ENCODE assay signal across 7 mouse cellular contexts in genomic region chr7:141429310-141429709, GRCm38 (mm10). TPM values are rescaled to one million over a fixed set of nuclear protein-coding genes. Genes with fewer than 3 reads are reported as not detected.
DNase-seq lines count a peak whose midpoint lies in the region; ATAC-seq lines count a peak whose summit lies in the region.

Gene Cend1 (minus strand): TSS chr7:141429491.

- 0 out of 2 replicates have a peak within 1 kb of the TSS, but pooled peaks have one; percentile 10 for H3K4me2 ChIP-seq in intestine, embryonic 16.5 days (ENCODE audit: low read depth, low read length)
- H3K4me2 ChIP-seq in midbrain, embryonic 14.5 days (ENCODE audit: low read length): peak within 1 kb of the TSS; percentile 90

- peaks cover 21% of the 10 kb centered on the region for H3K36me3 ChIP-seq in intestine, embryonic 16.5 days (ENCODE audit: control insufficient read depth, insufficient read depth, low read length)
- peaks cover 42% of the 10 kb centered on the region for H3K36me3 ChIP-seq in midbrain, embryonic 14.5 days (ENCODE audit: control insufficient read depth, insufficient read depth, low read length)

- H3K9ac ChIP-seq in intestine, embryonic 16.5 days (ENCODE audit: low read depth, low read length): 0 out of 2 replicates have a peak within 1 kb of the TSS, but pooled peaks have one; percentile 14
- peak within 1 kb of the TSS; percentile 81 for H3K9ac ChIP-seq in midbrain, embryonic 14.5 days (replicated peaks; ENCODE audit: low read length)

- intact Hi-C loops in left cerebral cortex, postnatal 36 days (cut with DNase I): no loop called here

- WGBS in intestine, embryonic 16.5 days: 7% methylated on average over 19 of the region's 19 CpGs
- WGBS in midbrain, embryonic 14.5 days: 3% methylated on average over 19 of the region's 19 CpGs

- peak; percentile 62 for ATAC-seq in intestine, embryonic 16.5 days
- peak; percentile 80 for ATAC-seq in midbrain, embryonic 14.5 days (ENCODE audit: low FRiP score, low TSS enrichment)

- H3K4me1 ChIP-seq in intestine, embryonic 16.5 days (ENCODE audit: control insufficient read depth, insufficient read depth, low read length): peaks cover 17% of the 10 kb centered on the region
- peaks cover 21% of the 10 kb centered on the region for H3K4me1 ChIP-seq in midbrain, embryonic 14.5 days (ENCODE audit: control insufficient read depth, insufficient read depth, low read length)

- no peaks in the 10 kb centered on the region for H3K9me3 ChIP-seq in intestine, embryonic 16.5 days (ENCODE audit: control insufficient read depth, low read length)
- no peaks in the 10 kb centered on the region for H3K9me3 ChIP-seq in midbrain, embryonic 14.5 days (ENCODE audit: control insufficient read depth, low read length)

- H3K27ac ChIP-seq in intestine, embryonic 16.5 days (ENCODE audit: low read length): no peak within 1 kb of the TSS
- peak within 1 kb of the TSS; percentile 79 for H3K27ac ChIP-seq in midbrain, embryonic 14.5 days (replicated peaks; ENCODE audit: low read depth, low read length)

- DNase-seq in Muller cell, postnatal 12 days (ENCODE audit: inconsistent ontology term): peak; percentile 75
- DNase-seq in cerebellum, adult 18-20 months: peak; percentile 92 to 96
- DNase-seq in forelimb bud, embryonic 11.5 days (ENCODE audit: low read depth, low spot score): peak; percentile 77
- peak; percentile 89 to 92 for DNase-seq in left cerebral cortex, postnatal 36 days (ENCODE audit: low spot score in 2 of 2)
- peak; percentile 91 for DNase-seq in midbrain, embryonic 14.5 days
- no peak for DNase-seq in spleen, adult 18-20 months

- H3K27me3 ChIP-seq in intestine, embryonic 16.5 days (replicated peaks; ENCODE audit: control insufficient read depth, insufficient read depth, low read length): no peaks in the 10 kb centered on the region
- H3K27me3 ChIP-seq in midbrain, embryonic 14.5 days (ENCODE audit: control insufficient read depth, insufficient read depth, low read length): no peaks in the 10 kb centered on the region

- H3K4me3 ChIP-seq in intestine, embryonic 16.5 days (ENCODE audit: low read length): no peak within 1 kb of the TSS
- H3K4me3 ChIP-seq in midbrain, embryonic 14.5 days (replicated peaks; ENCODE audit: low read depth, low read length): peak within 1 kb of the TSS; percentile 52

RNA-seq across cellular contexts. Expression of gene Cend1, which starts in this region (rescaled TPM):
- 3.2 and 4.0 TPM in 2 replicates for polyA plus RNA-seq in intestine, embryonic 16.5 days (2015; fragmentation: Nextera tagmentation; extraction: Ambion mirVana)
- total RNA-seq in left cerebral cortex, postnatal 36 days (2021): 100 to 1,000 TPM; 291 to 331 TPM
- 25.7 and 79.2 TPM in 2 replicates for polyA plus RNA-seq in midbrain, embryonic 14.5 days (2014; fragmentation: Nextera tagmentation; extraction: Ambion mirVana)

Comparison
In these comparisons a context has a peak if more than half of its experiments do, and no peak if none do; other contexts are left out.
1. DNase-seq: peak in Muller cell, postnatal 12 days (single experiment), cerebellum, adult 18-20 months (2 of 2), forelimb bud, embryonic 11.5 days (single experiment), left cerebral cortex, postnatal 36 days (2 of 2) and midbrain, embryonic 14.5 days (single experiment); none in spleen, adult 18-20 months (0 of 2).